Mouse (Mus musculus): ENCODE measurements around the gene Wdfy2. TPM values are rescaled to one million over a fixed set of nuclear protein-coding genes. Genes with fewer than 3 reads are reported as not detected.

Gene Wdfy2
- total RNA-seq, 1 experiment from 2014 or later = 15.3 TPM

DNA sequence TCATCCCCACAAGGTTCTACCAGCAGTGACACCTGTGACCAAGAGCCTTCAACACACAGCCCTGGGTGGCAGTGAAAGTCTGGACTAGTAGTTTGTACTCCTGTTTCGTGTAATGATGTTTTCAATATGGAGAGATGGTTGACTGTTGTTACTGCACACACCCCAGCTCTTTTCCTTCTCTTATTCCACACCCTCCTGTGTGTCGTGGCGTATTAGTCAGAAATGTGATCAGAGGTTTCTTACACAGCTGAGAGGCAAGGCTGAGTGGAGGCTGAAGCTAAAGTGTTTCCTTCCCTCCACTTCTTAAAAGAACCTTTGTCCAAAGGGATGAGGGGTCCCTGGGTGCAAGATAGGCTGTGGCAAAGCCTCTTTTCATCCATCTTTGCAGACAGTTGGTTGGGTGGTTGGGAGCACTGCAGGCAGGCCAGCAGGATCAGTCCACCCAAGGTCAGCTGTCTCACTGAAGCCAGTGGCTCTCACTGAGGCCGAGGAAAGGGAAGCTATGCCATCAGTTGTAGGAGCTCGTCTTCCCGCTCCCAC, 77.7 kb downstream of the Wdfy2 start:
- no peak for ATAC-seq (replicated peaks; ENCODE audit: low read depth, poor library complexity, severe bottlenecking)

DNA sequence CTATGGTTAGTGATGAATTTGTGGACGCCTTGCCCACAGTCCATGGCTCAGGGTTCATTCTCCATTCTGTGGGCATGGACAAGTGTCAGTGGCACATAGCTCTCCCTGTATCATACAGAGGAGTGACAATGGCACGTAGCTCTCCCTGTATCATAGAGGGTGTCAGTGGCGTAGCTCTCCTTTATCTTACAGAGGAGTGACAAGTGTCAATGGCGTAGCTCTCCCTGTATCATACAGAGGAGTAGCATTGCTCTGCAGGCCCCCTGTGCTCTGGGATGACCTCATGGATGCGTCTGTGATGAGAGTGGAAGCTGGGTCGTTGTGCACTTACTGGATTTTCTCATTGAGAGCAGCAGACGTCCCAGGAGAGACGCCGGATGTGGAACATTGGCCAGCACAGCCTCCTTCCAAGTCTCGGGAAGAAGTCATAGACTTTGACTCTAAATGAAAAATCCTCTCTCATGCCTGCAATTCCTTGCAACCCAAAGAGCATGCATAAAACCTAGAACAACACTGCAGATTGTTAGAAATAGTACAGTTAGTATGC, 79.1 kb downstream of the Wdfy2 start:
- no peak for ATAC-seq (replicated peaks; ENCODE audit: low read depth, poor library complexity, severe bottlenecking)

DNA sequence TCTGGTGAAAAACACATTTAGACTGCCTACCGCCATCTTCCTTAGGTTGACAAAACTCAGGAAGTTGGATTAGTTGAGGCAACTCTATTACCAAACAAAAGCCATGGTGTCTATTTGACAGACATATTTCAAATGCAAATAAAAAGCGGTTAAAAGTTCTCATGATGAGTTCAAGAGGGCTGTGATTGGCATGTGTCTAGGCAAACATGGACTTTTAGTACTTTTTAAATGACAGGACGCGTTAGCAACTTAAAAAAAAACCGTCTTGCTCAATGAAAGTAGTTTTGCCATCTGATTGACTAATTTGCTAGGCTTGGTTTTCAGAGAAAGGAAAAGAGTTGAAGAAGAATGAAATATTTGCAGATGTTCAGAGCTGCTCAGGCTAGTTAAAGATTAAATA, 83.9 kb downstream of the Wdfy2 start:
- no peak for ATAC-seq (replicated peaks; ENCODE audit: low read depth, poor library complexity, severe bottlenecking)

DNA sequence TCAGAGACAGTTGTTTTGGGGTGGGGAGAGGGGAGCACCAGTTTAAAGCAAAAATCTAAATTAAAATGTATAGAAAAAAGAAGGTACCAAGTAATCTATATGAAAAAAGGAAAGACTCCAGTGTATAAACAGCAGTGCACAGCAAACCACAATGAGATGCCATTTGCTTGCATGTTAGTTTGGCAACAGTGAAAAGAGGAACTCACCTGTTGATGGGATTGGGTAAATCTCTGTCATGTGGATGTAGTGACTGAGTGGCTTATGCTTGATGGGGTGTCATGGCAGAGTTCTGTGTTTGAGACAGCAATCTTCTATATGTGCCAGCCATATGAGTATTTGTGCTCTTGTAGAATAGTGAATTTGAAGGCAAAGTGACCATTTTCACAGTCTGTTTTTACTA, 85.2 kb downstream of the Wdfy2 start:
- ATAC-seq (replicated peaks; ENCODE audit: low read depth, poor library complexity, severe bottlenecking) = peak; percentile 69

DNA sequence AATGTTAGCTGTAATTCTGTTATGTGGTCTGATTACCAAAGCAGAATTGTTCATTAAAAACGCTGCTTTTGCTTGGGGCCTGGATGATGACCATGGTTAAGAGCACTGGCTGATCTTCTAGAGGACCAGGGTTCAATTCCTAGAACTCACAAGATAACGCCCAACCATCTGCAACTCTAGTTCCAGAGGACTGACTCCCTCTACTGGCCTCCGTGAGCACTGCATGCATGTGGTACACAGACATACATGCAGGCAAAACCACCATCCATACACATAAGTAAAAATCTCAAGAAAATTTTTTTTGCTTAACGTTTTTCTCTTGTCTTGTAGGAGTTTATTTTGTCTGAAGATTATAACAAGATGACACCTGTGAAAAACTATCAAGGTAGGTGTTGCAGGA, 87.3 kb downstream of the Wdfy2 start:
- ATAC-seq (replicated peaks; ENCODE audit: low read depth, poor library complexity, severe bottlenecking) = no peak

DNA sequence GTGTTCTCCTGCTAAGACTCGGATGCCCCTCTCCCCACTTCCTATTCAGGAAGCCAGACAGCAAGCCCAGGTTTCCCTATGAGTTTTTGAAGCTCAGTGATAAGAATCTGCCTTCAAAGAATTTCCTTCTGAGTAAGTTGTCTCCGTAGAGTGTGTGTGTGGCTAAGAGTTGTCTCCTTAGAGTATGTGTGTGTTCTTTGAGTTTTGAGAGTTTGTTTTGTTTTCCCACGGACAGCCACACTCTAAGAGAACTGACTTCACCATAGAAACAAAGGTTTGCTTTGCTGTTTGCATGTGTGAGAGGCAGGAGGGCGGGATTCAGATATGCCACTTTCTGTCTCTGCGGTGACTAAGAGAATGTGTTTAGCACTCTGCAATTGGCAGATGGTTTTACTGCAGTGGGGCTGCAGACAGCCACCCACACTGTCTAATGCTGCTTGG, 90.6 kb downstream of the Wdfy2 start:
- peak; percentile 32; the same call in 1 of the 2 replicates for ATAC-seq (replicated peaks; ENCODE audit: low read depth, poor library complexity, severe bottlenecking)

DNA sequence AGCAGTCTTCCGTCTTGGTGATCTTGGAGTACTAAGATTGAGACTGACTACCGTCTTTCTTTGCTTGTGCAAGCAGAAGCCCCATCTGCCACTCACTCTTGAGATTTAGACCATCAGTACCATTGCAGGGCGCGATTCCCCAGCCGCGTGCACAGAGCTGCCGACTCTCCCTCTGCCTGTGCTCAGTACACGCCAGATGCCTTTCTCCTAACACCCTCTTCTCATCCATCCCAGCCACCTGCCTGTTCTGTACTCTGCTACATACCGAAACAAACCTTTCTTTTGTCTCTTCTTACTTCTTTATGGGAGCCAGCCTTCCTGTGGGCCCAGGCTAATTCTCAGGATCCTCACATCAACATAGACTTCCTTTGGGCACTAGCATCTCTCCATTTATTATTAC, 97.9 kb downstream of the Wdfy2 start:
- ATAC-seq (replicated peaks; ENCODE audit: low read depth, poor library complexity, severe bottlenecking) = no peak

DNA sequence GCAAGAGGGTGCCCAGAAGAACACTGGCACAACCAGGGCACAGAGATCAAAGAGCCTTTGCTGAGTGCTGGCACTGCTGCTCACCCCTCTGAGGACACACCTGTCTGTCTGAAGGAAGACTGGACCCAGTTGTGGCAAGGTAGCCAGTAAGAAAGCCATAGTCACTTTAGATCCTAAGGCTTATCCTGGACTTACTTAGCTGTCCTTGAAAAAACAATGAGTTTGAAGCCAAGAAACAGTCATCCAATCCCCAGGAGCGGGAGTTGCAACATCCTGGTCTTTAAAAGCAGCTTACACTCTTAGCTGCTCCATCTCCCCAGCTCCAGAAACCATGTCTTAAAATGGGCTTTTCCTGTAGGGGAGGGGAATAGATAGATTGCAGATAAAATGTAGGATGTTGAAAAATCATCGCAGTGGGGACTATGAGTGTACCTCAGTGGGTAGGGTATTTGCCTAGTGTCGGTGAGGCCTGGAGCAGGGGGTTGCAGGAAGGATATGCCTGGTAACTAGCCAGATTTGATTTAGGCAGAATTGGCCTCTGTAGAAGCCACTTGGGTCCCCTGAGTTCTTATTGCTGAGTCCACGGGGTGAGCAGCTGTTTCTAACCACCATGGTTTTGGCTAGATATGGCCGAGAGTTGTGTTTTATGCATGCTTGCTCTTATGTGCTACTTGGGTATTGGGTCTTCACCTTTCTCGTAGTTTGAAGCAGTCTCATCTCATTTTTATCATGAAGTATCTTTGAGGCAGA, 99.3 kb downstream of the Wdfy2 start:
- ATAC-seq (replicated peaks; ENCODE audit: low read depth, poor library complexity, severe bottlenecking) = no peak

DNA sequence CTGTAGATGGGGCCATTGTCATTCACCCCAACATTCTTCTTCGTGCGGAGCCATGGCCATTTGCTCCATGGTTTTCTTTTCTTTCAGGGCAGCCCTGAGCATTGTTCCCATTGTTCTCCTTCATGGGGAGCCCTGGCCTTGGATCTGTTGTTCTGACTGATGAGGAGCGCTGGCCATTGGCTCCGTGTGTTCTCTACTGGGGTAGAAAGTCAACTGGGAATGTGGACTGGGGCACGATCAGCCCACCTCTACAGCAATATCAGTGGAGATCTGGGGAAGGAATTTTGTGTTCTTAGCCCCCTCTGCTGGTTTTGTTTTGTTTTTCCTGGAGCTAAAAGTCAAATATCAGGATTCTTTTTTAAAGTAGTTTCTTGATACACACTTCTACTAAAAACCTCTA, 100.2 kb downstream of the Wdfy2 start:
- ATAC-seq (replicated peaks; ENCODE audit: low read depth, poor library complexity, severe bottlenecking) = no peak

DNA sequence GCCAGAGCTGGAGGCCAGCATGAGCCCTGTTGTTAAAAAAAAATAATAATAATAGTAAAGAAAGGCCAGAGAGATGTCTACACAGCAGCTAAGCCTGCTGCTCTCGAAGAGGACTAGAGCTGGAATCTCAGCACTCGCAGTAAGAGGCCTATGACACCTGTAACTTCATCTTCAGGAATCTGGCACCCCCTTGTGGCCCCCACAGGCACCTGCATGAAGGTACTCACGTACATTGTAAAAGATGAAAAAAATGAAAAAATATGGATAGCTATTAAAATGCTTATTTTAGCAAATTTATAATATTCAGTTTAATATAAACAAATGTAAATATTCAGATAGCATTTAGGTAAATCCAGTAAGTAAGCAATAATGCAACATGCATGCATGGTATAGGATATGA, 102.0 kb downstream of the Wdfy2 start:
- no peak for ATAC-seq (replicated peaks; ENCODE audit: low read depth, poor library complexity, severe bottlenecking)

DNA sequence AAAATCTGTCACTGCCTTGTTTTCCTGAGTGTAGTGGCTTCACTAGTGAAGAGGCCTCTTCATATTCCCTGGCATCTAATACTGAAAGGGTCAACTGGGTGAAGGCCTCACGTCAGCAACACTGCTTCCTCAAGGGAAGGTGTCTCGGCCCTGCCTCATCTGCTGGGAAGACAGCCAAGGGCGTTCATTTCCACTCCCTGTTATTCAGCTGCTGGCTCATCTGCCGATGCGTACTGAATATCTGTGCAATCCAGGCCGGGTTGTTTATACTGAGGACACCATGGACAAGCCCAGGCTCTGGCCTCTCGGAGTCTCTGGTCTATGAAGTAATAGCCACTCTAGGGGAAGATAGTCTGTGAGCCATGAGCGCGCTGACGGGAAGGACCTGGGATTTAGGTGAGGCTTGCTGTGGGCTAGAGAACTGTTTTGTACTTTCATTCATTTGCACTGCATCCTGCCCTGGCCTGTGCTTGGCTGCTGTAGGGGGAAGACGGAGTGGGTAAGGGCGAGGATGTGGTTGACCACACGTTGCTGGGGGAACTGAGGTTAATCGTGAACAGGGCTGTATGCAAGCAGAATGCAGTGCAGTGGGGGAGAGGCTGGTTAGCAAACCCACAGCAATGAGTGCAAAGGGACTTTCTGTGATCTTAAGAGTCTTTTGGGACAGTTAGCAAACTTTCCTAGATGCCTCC, 103.1 kb downstream of the Wdfy2 start:
- peak; percentile 100 for ATAC-seq (replicated peaks; ENCODE audit: low read depth, poor library complexity, severe bottlenecking)

DNA sequence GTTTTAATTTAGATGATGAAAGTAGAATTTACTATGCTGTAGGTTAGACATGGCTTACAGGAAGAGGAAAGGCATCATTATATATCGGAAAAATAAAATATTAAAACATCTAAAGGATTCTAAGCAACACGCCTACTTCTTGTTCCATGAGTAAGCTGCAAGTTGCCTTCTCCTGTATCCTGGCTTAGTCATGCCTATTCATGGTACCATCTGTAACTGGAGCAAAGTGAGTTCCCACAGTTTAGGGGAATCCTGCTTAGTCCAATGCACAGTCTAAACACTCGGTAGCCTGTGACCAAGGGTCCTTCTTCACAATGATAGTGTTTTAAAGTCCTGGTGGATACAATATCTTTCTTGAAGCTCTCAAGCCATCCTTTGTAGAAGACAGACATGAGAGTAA, 109.3 kb downstream of the Wdfy2 start:
- ATAC-seq (replicated peaks; ENCODE audit: low read depth, poor library complexity, severe bottlenecking) = no peak

DNA sequence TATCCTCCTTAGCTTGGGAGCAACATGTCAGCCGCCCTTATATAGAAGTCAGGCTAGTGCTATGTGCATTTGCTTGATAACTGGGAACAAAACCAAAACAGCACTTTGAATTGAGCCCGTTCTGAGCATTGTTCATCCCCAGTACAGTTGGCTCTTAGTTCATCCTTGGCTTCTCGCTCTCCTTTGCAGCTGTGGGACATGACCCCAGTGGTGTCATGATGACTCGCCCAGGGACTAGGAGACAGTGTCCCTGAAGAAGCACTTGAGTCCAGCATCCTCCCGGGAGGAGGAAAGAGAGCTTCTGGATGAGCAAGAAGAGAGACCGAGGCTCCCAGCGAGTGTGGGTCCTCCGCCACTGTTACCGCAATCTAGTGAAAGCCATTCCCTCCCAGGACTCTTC, 118.6 kb downstream of the Wdfy2 start:
- no peak for ATAC-seq (replicated peaks; ENCODE audit: low read depth, poor library complexity, severe bottlenecking)

DNA sequence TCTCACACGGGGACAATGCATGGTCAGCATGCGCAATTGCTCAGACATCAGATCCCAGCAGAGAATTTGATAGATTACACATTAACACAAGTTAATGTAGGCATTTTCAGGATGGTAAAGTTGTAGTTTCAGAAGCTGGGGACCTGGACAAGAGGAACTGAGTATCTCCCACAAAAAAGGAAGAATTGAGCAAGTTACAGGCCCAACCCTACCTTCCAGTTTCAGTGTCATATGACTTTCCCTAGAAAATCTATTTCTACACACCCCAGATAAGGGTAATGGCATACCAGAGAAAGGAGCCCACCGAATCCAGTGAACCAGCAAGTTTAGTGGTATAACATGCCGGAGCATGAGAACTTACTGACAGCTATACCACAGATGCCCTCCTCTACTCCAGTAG, 126.2 kb downstream of the Wdfy2 start:
- peak; percentile 56 for ATAC-seq (replicated peaks; ENCODE audit: low read depth, poor library complexity, severe bottlenecking)

DNA sequence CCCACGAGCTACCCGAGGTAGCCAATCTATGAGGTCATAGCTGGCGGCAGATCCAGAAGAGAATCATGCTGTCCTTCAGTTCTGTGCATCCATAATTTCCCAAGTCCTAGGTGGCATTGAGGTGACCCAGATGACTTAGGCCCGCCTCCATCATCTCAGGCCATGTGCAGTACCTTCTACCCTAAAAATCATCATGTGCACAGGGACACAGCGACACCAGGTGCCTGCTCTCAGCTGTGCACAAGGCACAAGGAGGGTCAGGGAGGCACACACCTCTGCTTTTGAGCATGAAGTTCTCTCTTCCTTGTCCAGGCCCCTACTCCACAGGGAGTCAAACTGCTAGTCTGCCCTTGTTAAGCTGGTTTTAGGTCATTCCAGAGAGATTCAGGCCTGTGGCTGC, 127.9 kb downstream of the Wdfy2 start:
- ATAC-seq (replicated peaks; ENCODE audit: low read depth, poor library complexity, severe bottlenecking) = no peak

DNA sequence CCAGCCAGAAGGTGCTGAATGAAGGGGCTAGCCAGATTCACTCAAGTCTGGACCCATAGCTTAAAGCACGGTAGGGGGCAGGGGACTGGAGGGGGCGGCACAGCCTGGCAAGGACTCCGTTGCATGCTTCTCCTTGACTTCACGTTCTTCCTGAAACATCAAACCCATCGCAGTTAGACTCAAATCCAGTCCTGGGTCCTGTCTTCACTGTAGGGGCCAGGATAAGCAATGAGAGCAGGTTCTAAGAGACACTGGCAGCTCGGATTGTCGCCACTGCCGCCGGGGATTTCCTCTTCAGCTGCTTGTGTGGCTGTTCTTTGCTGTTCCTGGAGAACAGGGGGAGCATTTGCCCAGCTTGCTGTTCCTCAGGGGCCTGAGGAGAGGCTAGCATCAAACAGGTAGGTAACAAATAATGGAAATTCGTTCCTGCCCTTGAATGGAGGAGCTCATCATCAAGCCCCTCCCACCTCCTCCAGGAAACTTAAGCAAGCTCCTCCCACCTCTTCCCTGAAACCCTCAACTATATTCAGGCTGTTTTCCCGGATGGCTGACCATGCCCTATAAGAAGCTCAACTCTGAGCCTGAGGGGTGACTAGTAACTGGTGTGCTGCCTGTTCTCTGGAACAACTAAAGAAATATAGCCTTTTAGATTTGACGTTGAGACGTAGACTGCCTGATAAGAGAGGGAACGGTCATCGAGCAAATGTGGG, 128.5 kb downstream of the Wdfy2 start:
- ATAC-seq (replicated peaks; ENCODE audit: low read depth, poor library complexity, severe bottlenecking) = 0 out of 2 replicates have a peak, but pooled peaks have one; percentile 11

DNA sequence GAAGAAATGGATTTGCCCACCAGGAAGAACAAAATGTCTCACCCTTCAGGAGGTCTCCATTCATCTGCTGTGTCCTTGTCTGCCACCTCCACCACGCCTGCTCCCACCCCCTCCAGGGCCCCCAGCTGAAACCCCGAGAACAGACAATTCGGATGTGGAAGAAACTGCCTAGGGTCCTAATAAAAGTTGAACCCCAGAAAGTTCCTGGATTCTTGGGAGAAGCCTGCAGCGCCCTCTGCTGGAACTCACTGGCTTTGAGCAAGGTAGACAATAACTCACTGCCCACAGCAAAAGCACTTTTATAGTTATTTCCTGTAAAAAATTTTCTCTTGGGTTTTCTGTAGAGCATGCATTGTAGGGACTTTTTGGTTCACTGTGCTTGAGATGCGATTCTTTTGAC, 137.6 kb downstream of the Wdfy2 start:
- peak; percentile 40 for ATAC-seq (replicated peaks; ENCODE audit: low read depth, poor library complexity, severe bottlenecking)

DNA sequence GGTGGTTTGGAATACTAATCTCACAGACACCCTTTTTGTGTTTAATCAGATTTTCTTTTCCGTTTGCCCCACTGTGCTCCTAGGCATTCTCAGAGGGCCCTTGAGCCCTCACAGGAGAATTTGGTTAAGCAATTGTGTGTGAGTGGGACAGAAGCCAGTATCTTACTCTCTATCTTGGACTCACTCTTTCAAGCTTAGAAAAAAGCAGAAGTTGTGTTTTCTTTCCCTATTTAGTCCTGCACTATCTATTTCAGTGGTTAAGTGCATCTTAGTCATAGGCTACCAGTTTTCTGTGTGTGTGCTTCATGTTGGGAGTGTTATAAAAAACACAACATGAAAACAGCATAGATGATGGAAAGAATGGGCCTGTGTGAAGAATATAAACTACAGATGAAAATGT, 142.3 kb downstream of the Wdfy2 start:
- ATAC-seq (replicated peaks; ENCODE audit: low read depth, poor library complexity, severe bottlenecking) = peak; percentile 91

DNA sequence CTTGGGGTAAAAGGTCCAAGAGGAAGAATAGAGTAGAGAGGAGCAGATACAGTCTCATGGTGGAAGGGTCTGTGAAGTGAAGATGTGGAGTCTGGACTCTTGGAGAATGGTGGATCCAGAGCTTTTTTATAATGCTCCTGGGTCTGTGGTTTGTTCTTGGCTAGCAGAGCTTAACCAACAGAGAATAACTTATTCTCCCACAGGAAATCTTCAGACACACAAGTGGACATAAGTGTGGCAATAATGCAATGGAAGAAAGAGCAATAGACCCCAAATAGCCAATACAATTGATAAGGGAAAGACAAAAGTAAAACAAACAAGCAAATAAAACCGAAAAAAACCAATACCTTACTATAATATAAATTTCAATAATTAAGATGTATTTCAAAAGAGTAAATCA, 146.9 kb downstream of the Wdfy2 start, which contains the start of gene Defb48:
Gene Defb48 (minus strand): TSS at position 101 of the 400 bp plus-strand sequence.
- ATAC-seq (replicated peaks; ENCODE audit: low read depth, poor library complexity, severe bottlenecking) = no peak

DNA sequence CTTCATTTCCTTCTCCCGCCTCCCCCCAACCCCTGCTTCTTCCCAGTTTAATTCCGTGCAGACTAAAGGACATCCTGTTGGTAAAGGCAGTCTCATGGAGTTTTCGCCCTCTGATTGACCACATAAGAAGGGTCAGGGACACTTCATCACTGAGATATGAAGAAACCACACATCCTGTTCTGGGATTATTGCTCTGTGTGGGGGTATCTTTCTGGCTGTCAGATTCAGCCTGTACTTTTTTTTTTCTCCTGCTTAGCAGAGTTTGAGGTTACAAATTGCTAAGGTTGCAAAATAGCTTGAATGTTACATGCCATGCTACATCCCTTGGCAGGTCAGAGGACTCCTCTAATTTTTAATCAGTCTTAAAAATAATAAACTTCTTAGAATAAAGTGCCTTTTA, 153.8 kb downstream of the Wdfy2 start:
- ATAC-seq (replicated peaks; ENCODE audit: low read depth, poor library complexity, severe bottlenecking) = 0 out of 2 replicates have a peak, but pooled peaks have one; percentile 25

Measured in common myeloid progenitor, adult 5-6 weeks (primary cell).